Mouse (Mus musculus) bone marrow macrophage, adult 2 months (primary cell): ENCODE measurements around the gene Grin2b.

ENCODE experiments used
- CTCF ChIP-seq: IDR thresholded peaks from 2 replicates; pipeline ENCODE4 v1.5.1; 2012; ENCODE audit warnings: low read depth, mild to moderate bottlenecking, low read length, moderate library complexity
- POLR2A ChIP-seq: IDR thresholded peaks from 2 replicates; pipeline ENCODE4 v1.6.1; 2012; ENCODE audit warnings: mild to moderate bottlenecking, low read depth, low read length, borderline replicate concordance

GRCm38 (mm10) chr6:136162090-136162489, 11.2 kb downstream of the Grin2b start:
- TF ChIP-seq CTCF (no peak), POLR2A (no peak)
